ENCODE assay signal across 12 mouse cellular contexts in genomic region chr9:61309768-61310493, GRCm38 (mm10).
DNase-seq lines count a peak whose midpoint lies in the region; ATAC-seq lines count a peak whose summit lies in the region.
"Had no signal": no experiment of that assay in that cellular context is flagged by ENCODE, and none has a peak within 500 bp of the region (broad histone marks: within the 10 kb centered on the region; RNA-seq: fewer than 3 reads in every experiment).

No protein-coding gene starts in this region.

- H3K36me3 ChIP-seq in kidney, embryonic 15.5 days = no peaks in the 10 kb centered on the region
- no peaks in the 10 kb centered on the region for H3K36me3 ChIP-seq in limb, embryonic 10.5 days
- no peaks in the 10 kb centered on the region for H3K36me3 ChIP-seq in intestine, embryonic 16.5 days (ENCODE audit: control insufficient read depth, insufficient read depth, low read length)
- H3K36me3 ChIP-seq: embryonic facial prominence, embryonic 15.5 days; limb, embryonic 13.5 days had no signal

- peaks cover 64% of the 10 kb centered on the region for H3K4me1 ChIP-seq in kidney, embryonic 15.5 days
- peaks cover 62% of the 10 kb centered on the region for H3K4me1 ChIP-seq in limb, embryonic 10.5 days
- H3K4me1 ChIP-seq in intestine, embryonic 16.5 days (ENCODE audit: control insufficient read depth, insufficient read depth, low read length) = peaks cover 9% of the 10 kb centered on the region

- no peak overlapping the region for H3K9ac ChIP-seq in kidney, embryonic 15.5 days
- no peak overlapping the region for H3K9ac ChIP-seq in intestine, embryonic 16.5 days (ENCODE audit: low read depth, low read length)
- H3K9ac ChIP-seq: embryonic facial prominence, embryonic 15.5 days; limb, embryonic 13.5 days had no signal

- no peaks in the 10 kb centered on the region for H3K9me3 ChIP-seq in kidney, embryonic 15.5 days (replicated peaks)
- H3K9me3 ChIP-seq in limb, embryonic 10.5 days (replicated peaks) = no peaks in the 10 kb centered on the region
- H3K9me3 ChIP-seq in intestine, embryonic 16.5 days (ENCODE audit: control insufficient read depth, low read length) = no peaks in the 10 kb centered on the region
- H3K9me3 ChIP-seq: embryonic facial prominence, embryonic 15.5 days; limb, embryonic 13.5 days had no signal

- no peak overlapping the region for H3K4me2 ChIP-seq in kidney, embryonic 15.5 days
- H3K4me2 ChIP-seq in intestine, embryonic 16.5 days (ENCODE audit: low read depth, low read length) = no peak overlapping the region
- H3K4me2 ChIP-seq: embryonic facial prominence, embryonic 15.5 days; limb, embryonic 13.5 days had no signal

- 87% methylated on average over 8 of the region's 8 CpGs for WGBS in kidney, embryonic 15.5 days
- WGBS in limb, embryonic 10.5 days = 86% methylated on average over 8 of the region's 8 CpGs
- 86% methylated on average over 8 of the region's 8 CpGs for WGBS in intestine, embryonic 16.5 days

- ATAC-seq in kidney, embryonic 15.5 days (replicated peaks; ENCODE audit: low FRiP score) = no peak
- ATAC-seq in intestine, embryonic 16.5 days = no peak
- ATAC-seq: midbrain, embryonic 16.5 days; Patski had no signal

- no peak overlapping the region for H3K27ac ChIP-seq in kidney, embryonic 15.5 days
- peak overlapping the region; percentile 56; the same call in 1 of the 2 replicates for H3K27ac ChIP-seq in limb, embryonic 10.5 days
- no peak overlapping the region for H3K27ac ChIP-seq in intestine, embryonic 16.5 days (ENCODE audit: low read length)
- H3K27ac ChIP-seq: embryonic facial prominence, embryonic 15.5 days; limb, embryonic 13.5 days had no signal

- H3K4me3 ChIP-seq in kidney, embryonic 15.5 days (replicated peaks) = no peak overlapping the region
- H3K4me3 ChIP-seq in limb, embryonic 10.5 days = no peak overlapping the region
- H3K4me3 ChIP-seq in intestine, embryonic 16.5 days (ENCODE audit: low read length) = no peak overlapping the region
- H3K4me3 ChIP-seq: embryonic facial prominence, embryonic 15.5 days; limb, embryonic 13.5 days had no signal

- peaks cover 36% of the 10 kb centered on the region for H3K27me3 ChIP-seq in kidney, embryonic 15.5 days
- H3K27me3 ChIP-seq in limb, embryonic 10.5 days (ENCODE audit: low read depth, poor library complexity, severe bottlenecking) = peaks cover 74% of the 10 kb centered on the region
- no peaks in the 10 kb centered on the region; the same call in 1 of the 2 replicates for H3K27me3 ChIP-seq in intestine, embryonic 16.5 days (replicated peaks; ENCODE audit: control insufficient read depth, insufficient read depth, low read length)
- H3K27me3 ChIP-seq: Patski had no signal

- peak; percentile 28 to 61 for DNase-seq in kidney, postnatal 25 days
- DNase-seq in 3T3-L1 (ENCODE audit: low read depth, low spot score) (peak; percentile 5), adipocyte (ENCODE audit: low spot score) (peak; percentile 99)
- DNase-seq in limb, embryonic 10.5 days (ENCODE audit: low spot score) = no peak
- no peak for DNase-seq in thymus, postnatal 4 days
- DNase-seq in thymus, adult 18-20 months = no peak

Comparison
In these comparisons a context has a peak if more than half of its experiments do, and no peak if none do; other contexts are left out.
1. DNase-seq: peak in kidney, postnatal 25 days (2 of 2), 3T3-L1 (single experiment) and adipocyte (single experiment); none in limb, embryonic 10.5 days (single experiment), thymus, postnatal 4 days (single experiment) and thymus, adult 18-20 months (0 of 2).